Mouse (Mus musculus) spleen, postnatal 10 days (tissue): ENCODE data around the gene Gper1.

Source experiments
- DNase-seq, 2 experiments: peaks; one replicate each; pipeline ENCODE4 v3.0.0; 2021 to 2022; ENCODE audit warnings: low spot score in 2 of 2

Gper1 gene

DNA sequence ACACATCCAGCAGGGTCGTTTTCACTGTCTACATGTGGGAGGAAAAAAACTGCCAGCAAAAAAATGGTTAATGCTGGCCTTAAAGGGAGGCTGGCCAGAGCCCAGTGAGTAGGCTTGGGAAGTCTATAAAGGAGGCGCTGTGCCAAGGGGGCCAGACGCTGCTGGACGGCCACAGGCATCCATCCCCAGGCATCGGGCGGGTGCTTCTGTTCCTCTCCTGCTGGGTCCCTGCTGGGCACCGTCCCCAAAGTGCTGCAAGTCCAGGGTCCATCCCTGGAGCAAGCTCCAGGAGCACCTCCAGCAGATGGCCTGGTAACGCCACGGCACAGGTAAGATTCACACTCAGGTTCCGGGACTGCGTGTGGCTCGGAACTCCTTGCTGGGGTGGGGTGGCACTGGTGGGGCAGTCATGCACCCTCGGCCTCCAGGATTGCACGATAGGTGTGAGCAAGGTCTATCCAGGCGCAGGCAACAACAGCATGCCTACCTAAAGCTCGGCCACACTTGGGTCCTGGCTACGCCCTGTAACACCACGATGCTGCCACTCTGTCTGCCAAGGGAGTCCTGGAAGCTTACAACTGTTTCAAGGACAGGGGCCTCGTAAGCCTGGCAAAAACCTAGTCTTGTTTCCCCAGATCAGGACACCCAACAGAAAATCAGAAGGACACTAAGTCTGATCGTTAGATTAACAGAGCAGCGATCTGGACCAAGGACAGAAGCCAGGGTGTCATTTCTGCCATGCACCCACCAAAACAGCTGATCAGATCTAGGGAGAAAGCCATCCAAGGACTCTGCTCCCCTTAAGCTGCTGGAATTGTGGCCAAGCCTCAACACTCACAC, at the start of gene Gper1:
Gper1 (plus strand) TSS at position 126 of the 840 bp plus-strand sequence.
- DNase-seq, result no peak

DNA sequence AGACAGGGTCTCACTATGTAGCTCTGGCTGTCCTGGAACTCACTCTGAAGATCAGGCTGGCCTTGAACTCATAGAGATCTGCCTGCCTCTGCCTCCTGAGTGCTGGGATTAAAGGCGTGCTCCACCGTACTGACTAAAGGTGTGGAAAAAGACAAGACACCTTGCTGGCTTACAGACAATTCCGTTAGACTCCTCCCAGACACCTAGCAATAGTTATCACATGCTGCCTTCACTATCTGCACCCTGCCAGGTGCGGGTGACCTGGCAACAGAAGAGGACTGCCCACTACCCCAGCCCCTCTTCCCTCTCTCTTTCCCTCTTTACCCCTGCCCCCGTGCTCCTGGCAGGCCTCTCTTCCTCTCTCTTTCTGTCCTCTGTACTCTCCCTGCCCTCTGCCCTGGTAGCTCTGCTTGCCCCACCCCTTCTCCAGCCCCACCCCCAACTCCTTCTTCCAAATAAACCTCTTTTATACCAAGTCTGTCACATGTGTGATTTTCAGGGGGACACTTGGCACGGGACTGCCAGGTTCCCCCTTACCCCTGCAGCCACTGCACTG, 49.0 kb upstream of the Gper1 start:
- DNase-seq, result no peak

DNA sequence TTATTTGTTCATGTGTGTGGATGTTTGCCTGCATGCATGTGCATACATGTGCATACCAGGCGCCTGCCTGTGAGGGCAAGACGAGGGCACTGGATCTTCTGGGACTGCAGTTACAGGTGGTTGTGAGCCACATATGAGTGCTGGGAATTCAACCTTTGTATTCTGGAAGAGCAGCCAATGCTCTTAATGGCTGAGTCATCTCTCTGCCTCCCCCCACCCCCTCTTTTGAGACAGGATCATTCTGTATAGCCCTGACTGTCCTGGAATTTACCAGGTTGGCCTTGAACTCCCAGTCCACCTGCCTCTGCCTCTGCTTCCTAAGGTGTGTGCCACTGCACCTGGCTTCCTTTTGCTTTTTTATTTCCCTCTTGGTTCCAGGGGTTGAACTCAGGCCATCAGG, 48.1 kb upstream of the Gper1 start:
- no peak for DNase-seq

DNA sequence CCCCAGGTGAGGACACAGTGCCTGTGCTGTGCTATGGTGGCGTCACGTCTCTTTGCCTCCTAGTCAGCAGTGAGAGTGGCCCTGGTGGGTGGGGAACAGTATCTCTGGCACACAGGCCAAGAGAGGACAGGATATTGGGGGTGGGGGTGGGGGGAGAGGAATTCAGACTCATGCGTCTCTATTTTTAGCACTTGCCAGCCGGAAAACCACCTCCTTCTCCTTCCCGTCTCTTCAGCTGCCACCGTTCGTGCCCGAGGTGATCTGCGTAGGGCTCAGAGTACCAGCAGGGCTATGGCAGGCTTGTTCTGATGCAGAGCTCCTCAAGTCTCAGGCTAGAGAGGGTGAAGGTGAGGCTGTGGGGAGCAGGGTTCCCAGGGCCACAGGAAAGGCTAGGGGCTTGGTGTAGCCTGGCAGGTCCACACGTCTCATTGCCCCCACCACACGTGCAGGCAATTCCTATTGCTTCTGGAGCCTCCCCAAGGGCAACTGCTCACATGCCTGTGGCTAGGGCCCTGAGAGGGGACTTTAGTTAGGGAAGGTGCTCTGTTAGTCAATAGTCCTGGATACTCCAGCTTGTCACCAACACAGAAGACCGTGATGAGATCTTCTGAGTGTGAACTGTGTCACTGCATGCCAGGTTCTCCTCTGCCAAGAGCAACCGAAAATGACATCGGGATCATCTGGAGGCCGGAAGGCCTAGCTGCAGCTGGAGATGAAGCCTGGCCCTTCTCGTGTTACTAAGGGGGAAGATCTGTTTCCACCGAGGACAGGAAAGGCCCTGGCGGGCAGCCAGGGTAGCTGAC, 45.3 kb upstream of the Gper1 start, which contains the start of gene Gpr146:
Gpr146 (plus strand) TSS at position 230 of the 803 bp plus-strand sequence.
- peak; percentile 62 to 75 for DNase-seq

DNA sequence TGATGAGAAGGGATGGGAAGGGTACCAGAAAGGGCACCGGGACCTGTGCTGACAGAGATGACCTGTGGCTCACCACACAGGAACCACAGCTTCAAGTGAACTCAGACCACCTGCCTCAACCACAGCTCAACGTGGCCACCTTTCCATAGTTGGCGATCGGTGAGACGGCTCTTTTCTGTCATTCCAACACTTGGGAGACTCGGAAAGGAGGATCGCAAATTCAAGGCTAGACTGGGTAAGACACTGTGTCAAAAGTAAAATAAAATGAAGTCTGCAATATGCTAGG, 44.7 kb upstream of the Gper1 start:
- no peak for DNase-seq

DNA sequence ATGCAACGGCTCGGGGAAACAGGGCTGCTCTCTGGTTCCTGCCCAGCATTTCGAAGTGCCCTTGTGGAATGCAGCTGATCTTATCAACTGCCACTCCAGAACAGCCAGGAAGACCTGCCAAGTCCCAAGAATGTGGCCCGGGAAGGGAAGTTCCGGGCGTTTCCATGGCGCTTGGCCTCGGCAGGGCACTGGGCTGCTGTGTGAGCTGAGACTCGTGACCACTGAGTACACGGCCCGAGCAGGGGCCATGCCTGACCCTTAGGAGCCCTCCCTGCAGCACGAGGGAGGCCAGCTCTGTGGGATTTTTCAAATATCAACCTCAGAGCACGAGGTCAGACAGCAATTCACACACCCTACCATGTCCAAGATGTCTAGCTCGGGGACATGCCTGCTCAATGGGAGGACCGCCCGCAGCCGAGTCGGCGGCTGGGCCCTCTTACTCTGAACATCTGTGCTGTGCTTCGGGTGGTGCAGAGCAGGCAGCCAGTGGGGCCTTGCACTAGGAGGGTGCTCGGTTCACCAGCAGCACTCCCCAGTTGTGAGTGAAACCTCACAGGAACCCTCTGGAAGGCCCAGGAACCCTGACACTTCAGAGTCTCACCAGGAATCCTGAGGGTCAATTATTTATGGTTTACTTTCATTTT, 43.8 kb upstream of the Gper1 start:
- DNase-seq, result peak; percentile 58 to 64

DNA sequence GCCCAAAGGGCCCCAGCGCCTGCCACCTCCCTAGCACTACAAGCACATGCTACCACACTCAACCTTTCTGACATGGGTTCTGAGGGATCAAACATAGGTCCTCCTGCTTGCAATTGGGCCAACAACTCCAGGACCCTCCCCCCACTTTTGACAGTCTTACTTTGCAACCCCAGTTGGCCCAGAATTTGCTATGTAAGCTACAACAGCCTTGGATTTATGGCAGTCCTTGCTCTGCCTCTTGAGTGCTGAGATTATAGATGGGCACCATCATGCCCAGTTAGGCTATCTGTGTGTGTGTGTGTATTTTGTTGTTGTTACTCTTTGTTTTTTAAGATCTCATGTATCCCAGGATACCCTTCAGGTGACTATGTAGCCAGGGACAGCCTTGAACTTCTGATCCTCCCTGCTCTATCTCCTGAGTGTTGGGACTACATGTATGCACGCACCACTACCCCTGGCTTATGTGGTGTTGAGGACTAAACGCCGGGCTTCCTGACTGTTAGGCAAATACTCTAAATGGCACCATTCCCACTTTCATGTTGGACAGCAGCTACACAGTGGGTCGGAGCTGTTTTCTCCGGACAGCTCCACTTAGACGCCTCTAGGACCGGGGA, 43.1 kb upstream of the Gper1 start:
- peak; percentile 26 to 45 for DNase-seq

DNA sequence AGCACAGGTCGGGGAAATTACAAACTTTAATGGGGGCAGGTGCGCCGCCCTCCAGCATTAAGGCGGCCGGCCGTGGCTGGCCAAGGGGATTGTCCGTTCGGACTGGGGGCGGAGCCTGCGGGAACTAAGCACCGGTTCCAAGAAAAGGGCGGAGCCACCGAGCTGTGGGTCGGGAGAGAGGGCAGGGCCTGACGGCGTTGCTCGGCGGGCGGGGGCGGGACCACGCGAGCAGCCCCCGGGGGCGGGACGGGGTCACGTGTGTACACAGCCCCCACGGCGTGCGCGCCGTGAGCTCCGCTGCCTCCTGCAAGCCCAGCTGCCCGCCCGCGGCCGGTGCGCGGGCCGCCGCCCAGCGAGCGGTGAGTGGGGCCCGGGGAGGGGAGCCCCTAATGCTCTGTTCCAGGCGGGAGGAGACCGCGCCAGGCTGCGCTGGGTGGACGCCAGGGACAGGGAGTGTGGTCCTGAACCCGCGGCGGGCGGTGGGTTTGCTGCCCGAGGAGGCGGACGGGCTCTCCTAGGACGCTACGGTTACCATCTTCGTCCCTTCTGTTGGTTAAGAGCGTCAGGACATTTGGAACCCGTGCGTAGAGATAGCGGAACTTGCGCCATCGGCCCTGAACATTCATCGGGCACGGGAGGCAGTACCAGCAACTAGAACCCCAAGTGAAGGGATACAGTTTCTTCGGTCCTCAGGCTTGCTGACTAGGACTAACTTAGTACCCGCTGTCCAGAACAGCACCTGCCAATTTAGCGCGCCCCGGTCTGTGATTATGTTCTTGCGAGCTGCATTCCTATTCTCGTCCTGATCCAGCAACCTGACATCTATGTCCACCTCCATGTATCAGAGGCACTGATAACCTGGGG, 42.3 kb upstream of the Gper1 start:
- peak; percentile 91 to 96 for DNase-seq

DNA sequence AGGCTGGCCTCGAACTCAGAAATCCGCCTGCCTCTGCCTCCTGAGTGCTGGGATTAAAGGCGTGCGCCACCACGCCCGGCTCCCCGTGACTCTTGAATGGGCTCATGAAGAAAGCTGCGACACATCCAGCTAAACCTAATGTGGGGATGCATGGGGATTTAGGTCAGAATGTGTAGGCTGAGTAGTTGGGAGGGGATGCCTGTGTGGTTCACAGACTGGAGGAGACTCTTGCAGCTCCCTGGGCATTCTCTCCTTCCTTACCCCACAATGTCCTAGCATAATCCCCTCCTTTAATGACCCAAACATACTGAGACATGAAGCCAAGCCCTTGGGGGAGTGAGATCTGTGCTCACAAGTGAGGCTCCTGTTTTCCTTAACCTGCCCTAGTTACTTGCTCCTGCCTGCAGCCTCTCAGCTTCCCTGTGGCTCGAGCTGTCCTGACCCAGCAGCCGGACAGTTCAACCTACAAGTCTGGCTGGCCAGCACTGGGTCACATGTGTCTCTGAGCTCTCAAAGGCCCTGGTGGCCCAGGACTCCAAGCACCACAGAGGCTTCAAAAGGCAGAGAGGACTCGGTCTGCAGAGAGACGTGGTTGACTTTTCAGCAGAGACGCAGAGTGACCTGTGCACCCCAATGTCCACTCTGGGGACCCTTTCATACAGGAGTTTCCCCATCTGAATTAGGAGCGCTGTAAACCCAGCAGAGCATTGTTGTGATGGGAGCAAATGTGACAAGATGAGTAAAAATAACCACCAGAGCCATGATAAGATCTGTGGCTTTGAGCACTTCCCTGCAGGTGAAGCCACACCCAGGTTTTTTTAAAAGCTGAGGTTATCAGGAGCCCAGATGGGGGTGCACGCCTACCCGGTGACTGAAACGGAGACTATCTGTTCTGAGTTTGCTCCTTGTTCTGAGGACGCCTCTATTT, 41.1 kb upstream of the Gper1 start:
- peak; percentile 56 to 77 for DNase-seq

DNA sequence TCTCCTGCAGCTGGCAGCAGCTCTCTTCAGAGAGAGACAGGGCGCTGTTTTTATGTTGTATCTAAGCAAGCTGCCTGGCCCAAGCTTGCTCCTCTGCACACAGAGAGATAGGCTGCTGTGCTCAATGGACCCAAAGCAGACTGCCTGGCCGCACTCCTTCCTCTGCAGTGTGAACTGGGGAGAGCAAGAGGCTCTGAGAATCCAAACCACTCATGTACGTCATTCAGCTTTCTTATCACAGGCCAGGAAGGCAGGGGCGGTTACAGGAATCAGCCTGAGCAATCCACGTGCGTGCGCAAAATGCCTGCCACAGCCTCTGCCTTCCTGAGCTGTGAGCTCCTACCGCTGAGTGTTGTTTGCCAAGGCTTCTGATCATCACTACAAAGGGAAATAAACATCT, 40.2 kb upstream of the Gper1 start:
- peak; percentile 68 to 80 for DNase-seq

DNA sequence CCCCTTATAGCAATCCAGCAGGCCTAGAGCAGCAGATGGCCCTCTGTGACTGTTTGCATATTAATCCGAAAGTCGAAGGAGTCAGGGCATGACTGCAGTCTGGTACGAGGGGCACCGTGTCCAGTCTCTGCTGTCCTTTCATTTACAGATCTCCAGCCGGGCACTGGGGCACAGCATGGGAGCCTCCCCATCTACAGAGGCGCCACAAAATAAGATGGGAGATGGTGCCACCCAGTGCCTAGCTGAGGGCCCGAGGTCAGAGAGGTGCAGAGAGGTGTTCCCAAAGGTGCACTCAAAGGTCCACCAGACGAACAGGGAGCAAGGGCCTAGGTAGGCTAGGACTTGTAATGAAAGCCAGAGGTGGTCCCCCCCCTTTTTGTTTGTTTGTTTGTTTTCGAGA, 39.7 kb upstream of the Gper1 start:
- no peak for DNase-seq

DNA sequence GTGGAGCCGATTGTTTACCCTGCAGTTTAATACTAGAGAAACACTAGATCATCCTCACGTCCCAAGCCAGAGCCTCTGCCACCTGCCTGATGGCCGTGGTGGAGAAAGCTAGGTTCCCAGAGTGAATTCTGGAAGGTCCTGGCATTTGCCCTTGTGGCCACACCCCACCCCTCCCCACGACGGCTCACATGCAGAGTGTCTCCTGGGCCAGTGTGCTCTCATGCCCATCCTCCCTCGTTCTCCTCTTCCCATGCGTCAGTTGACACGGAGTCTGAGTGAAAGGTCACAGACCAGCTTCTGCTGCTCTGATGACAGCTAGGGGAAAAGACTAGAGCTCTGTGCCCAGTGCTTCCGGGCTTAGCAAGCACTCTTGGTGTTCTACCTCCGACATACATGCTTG, 38.4 kb upstream of the Gper1 start:
- peak in 1 of 2 experiments; percentile 42 for DNase-seq

DNA sequence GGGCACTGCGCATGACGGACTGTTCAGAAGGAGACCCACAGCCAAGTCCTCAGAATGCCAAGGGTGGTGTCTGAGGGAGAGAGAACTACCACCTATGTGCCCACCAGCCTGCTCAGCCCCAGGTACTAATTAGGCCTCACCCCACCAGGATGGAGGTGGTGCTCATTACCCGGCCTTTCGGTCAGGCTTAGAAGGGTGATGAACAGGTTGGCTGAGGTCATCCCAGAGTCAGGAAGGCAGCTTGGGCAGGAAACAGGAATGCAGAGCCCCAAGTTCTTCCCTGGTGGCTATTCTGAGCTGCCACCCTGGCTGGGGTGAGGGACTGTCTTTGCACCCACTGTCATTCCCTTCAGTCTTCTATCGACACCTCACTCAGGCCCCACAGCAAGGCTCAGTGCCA, 36.9 kb upstream of the Gper1 start:
- DNase-seq, result no peak

DNA sequence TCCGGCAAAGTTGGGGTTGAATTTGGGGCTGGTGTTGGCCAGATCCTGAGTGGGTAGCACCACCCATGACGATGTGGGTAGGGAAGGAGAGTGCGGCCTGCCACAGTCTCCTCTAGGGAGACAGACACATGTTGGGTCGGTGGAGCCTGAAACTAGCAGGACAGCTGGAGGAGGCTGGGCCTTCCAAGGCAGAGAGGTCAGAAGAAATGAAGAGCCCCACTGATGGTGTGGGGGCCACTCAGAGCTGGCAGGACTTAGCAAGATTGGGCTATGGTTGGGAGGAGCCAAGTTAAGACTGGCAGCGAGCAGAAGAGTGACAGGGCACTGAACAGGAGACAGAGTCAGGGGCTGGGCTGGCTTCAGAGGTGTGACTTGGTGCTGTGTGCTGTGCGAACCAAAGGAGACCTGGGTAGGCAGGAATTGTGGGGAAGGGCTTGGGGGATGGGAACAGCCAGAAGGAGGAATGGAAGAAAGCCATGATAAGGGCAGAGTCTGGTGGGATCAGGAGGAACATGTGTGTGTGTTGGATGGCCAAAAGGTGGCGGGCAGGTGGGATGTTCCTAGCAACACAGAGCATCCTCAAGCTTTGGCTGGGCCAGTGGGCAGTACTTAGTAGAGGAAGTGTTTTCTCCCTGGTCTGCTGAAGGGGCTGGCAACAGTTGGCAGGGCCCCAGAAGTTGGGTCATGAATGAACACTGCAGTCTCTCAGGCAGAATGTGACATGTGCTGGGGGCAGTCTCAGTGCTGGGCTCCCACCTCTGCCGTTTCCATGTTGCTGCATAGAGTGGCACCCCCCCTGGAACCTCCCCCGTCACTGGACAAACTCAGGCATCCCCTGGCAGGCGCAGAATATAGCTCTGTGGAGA, 35.4 kb upstream of the Gper1 start:
- DNase-seq, result peak; percentile 32 to 50

DNA sequence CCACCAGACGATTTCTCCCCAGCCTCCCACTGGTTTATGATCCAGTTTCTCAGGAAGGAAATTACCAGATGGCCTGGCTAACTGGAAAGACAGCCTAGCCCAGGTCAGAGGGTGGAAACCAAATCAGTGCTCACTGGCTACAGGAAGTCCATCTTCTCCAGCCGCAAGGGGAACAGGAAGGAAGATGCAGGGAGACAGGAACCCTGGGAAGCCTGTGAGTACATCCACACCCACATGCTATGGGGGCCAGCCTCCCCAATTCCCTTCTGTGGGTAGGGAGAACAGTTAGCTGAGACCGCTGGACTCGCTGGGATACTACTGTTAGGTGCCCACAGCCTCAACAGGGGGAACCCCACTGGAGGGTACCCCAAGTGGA, 34.8 kb upstream of the Gper1 start:
- no peak for DNase-seq

DNA sequence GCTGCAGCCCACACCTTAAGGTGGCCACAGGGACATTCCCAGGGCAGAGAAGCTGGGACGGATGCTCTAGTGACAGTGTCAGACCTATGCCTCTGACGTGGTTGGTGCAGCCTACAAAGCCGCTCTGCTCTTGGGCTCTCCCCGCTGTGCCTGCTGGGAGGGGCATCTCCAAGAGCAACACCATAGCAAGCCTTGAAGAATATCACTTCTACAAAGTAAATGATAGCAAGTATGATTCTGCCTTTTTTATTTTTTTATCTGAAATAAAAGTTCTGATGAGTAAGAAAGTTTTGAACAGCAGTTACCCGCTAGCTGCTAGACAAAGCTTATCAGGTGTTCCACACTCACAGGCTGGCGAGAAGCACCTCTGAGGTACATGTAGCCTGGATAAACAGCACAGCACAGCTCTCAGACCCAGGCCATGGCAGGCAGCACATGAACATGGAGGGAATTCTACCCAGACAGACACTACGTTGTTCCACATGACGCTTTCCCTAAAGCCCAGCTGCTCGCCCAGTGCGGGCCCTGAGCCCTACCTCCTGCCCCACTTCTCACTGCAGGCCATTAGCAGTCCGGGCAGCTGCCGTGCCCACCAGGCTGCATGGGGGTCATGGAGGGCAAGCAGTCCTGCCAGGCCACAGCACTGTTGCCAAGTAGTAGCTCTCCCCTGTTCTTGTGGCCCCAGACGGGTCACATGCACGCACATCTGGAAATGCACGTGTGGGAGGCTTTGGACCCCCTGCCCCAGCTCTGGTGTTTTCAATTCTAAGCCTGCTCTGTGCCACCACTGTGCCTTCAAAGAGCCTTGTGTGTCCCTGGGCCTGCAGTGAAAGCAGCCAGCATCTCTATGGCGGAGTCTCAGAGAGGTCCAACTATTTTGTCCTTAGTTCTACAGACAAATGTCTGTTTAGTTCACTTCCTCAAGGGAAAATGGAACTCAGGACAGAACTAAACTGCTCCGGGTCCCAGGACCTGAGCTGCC, 34.0 kb upstream of the Gper1 start:
- peak; percentile 66 to 72 for DNase-seq

DNA sequence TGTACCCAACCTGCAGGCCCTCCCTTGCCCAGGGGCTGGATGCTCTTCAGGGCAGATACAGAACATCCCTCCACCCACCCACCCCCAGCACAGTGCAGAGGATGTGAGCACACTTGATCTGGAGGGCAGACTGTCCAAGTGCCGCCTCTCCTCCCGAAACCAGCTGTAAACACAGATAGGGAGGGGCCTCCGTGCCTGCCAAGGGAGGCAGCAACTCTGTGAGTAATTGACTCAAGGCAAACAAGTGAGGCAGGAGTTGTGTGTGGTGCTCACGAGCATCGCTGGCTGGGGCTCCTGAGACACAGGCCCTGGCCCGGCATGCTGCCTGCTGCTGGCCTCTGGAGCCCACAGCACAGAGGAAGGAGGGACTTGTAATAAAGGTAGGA, 33.3 kb upstream of the Gper1 start:
- peak; percentile 82 to 85 for DNase-seq
